Mouse (Mus musculus) heart, embryonic 14.5 days (tissue): ENCODE measurements around the gene Lipa. TPM values are rescaled to one million over a fixed set of nuclear protein-coding genes. Genes with fewer than 3 reads are reported as not detected.

Experiments
- ATAC-seq: fragments of 200-750 bp; cut with Nextera tagmentation; 2 replicates; pipeline ENCODE4 v1.8.0; 2017; ENCODE audit warnings: low read depth, moderate TSS enrichment; ENCODE audit not compliant: insufficient number of reproducible peaks, insufficient read depth, low FRiP score
- H3K27ac ChIP-seq, 2 experiments: fragments of 200-500 bp in 1 of 2; fragments of 300-500 bp in 1 of 2; sonication (generic) in 1 of 2; replicated peaks in 1 of 2; 2 replicates each; pipeline ENCODE4 v1.5.1; 2012 to 2014; ENCODE audit warnings: low read depth in 2 of 2, low read length in 2 of 2, control low read depth in 1 of 2, mild to moderate bottlenecking in 1 of 2, mixed read lengths in 1 of 2; ENCODE audit not compliant: control insufficient read depth in 1 of 2, insufficient read depth in 1 of 2
- H3K27me3 ChIP-seq: fragments of 300-500 bp; sonication (generic); 2 replicates; pipeline ENCODE4 v1.6.1; 2014; ENCODE audit warnings: mild to moderate bottlenecking, low read length, control low read depth; ENCODE audit not compliant: control insufficient read depth, insufficient read depth
- H3K36me3 ChIP-seq: fragments of 300-500 bp; sonication (generic); 2 replicates; pipeline ENCODE4 v1.6.1; 2014; ENCODE audit warnings: mild to moderate bottlenecking, control low read depth, low read length, mixed read lengths; ENCODE audit not compliant: control insufficient read depth, insufficient read depth
- H3K4me1 ChIP-seq, 2 experiments: fragments of 200-500 bp in 1 of 2; fragments of 300-500 bp in 1 of 2; sonication (generic) in 1 of 2; 2 replicates each; pipeline ENCODE4 v1.6.1; 2012 to 2014; ENCODE audit warnings: low read length in 2 of 2, control low read depth in 1 of 2, mixed read lengths in 1 of 2; ENCODE audit not compliant: control insufficient read depth in 2 of 2, insufficient read depth in 2 of 2
- H3K4me2 ChIP-seq: fragments of 300-500 bp; sonication (generic); 2 replicates; pipeline ENCODE4 v1.6.1; 2014; ENCODE audit warnings: mild to moderate bottlenecking, low read length
- H3K4me3 ChIP-seq, 2 experiments: fragments of 200-500 bp in 1 of 2; fragments of 300-500 bp in 1 of 2; sonication (generic) in 1 of 2; 2 replicates each; pipeline ENCODE4 v1.5.1; 2012 to 2014; ENCODE audit warnings: low read length in 2 of 2, mild to moderate bottlenecking in 2 of 2, control low read depth in 1 of 2, low read depth in 1 of 2, moderate library complexity in 1 of 2; ENCODE audit not compliant: control insufficient read depth in 1 of 2, insufficient read depth in 1 of 2
- H3K9ac ChIP-seq: fragments of 300-500 bp; sonication (generic); 2 replicates; pipeline ENCODE4 v1.6.1; 2014; ENCODE audit warnings: mild to moderate bottlenecking, low read length
- H3K9me3 ChIP-seq: fragments of 300-500 bp; sonication (generic); 2 replicates; pipeline ENCODE4 v1.6.1; 2016; ENCODE audit warnings: low read length, control low read depth; ENCODE audit not compliant: control insufficient read depth
- WGBS: fragments of 180-500 bp; shearing (Covaris S2); extraction: QIAGEN DNeasy Blood & Tissue Kit; methylation state at CpG from one replicate; pipeline ENCODE4 v1.1.7; 2014; 5-methylcytosine and 5-hydroxymethylcytosine counted together
- polyA plus RNA-seq: library from polyadenylated mRNA; unstranded; fragments of >200 nt; fragmentation: Nextera tagmentation; extraction: Ambion mirVana; gene quantifications from 2 replicates; pipeline ENCODE4 v1.2.1, GENCODE M21; 2014

The Lipa gene
- polyA plus RNA-seq, 1 experiment from 2014 or later: 37.9 TPM

DNA sequence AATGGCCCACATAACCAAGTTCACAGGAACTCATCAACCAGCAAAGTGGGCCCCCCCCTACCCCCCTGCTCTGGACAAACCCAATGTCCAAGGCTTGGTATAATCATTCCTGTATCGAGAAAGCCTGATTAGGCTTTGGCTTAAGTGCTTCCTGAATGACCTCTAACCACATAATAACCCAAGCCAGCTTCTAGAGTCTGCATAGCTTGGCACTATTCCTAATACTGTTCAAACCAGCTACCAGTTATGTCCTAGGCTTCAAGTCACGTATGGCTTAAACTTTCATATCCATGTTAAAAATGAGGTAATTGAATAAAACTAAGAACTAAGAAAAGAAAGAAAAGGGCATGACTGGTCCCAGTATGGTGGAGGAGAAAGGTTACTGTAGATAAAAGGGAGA lies 10.9 kb downstream of the Lipa start:
- 76% methylated on average over 2 of the region's 2 CpGs for WGBS
- no peak overlapping the region for H3K4me3 ChIP-seq
- H3K27ac ChIP-seq: no peak overlapping the region
- no peak overlapping the region for H3K4me2 ChIP-seq
- H3K36me3 ChIP-seq: peaks cover 8% of the 10 kb centered on the region; the same call in 1 of the 2 replicates
- no peak for ATAC-seq
- H3K4me1 ChIP-seq: no peaks in the 10 kb centered on the region
- no peak overlapping the region for H3K9ac ChIP-seq
- no peaks in the 10 kb centered on the region for H3K9me3 ChIP-seq
- H3K27me3 ChIP-seq: no peaks in the 10 kb centered on the region

DNA sequence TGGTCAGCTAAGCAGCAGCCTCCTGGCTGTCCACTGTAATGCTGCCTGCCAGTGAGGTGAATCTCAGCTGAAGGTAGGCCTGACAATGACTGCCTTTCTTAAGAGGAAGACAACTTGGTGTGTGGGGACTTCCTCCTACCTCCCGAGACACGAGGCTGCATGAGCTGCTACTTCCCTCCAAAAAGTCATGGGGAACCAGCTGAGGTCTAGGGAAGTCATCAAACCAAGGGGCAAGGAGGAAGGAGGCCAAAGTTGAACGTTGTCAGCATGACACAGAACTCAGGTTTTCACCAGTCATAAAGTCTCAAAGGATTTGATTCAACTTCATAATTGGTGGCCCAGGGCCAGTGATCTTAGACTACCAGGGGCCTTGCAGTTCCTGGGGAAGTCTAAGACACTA lies 11.6 kb downstream of the Lipa start:
- no peak overlapping the region for H3K4me3 ChIP-seq
- H3K36me3 ChIP-seq: peaks cover 4% of the 10 kb centered on the region; the same call in 1 of the 2 replicates
- H3K27ac ChIP-seq: no peak overlapping the region
- ATAC-seq: no peak
- no peak overlapping the region for H3K4me2 ChIP-seq
- H3K9me3 ChIP-seq: no peaks in the 10 kb centered on the region
- no peak overlapping the region for H3K9ac ChIP-seq
- H3K27me3 ChIP-seq: no peaks in the 10 kb centered on the region
- 79% methylated on average over 3 of the region's 3 CpGs for WGBS
- no peaks in the 10 kb centered on the region for H3K4me1 ChIP-seq

DNA sequence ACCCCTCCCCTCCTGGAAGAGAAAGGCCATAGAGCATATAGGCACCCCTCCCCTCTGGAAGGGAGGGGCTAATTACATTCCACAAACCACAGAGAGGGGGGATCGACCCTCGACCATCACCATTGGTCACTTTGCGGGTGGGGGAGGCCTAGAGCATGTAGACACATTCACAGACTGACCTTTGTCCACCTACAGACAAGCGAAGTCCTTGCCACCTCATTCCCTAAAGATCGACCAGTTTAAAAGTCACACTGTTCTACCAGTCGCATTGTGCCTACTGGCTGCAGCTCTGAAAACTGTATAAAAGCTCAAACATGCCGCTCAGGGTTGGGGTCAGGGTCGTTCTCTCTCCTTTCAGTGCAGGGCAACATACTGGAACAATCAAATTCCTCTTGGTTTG lies 15.7 kb downstream of the Lipa start:
- Histone ChIP-seq H3K27ac (no peak overlapping the region), H3K27me3 (no peaks in the 10 kb centered on the region), H3K4me3 (no peak overlapping the region), H3K36me3 (peaks cover 29% of the 10 kb centered on the region), H3K9ac (no peak overlapping the region), H3K4me2 (no peak overlapping the region), H3K9me3 (no peaks in the 10 kb centered on the region), H3K4me1 (no peaks in the 10 kb centered on the region)
- 82% methylated on average over 8 of the region's 8 CpGs for WGBS
- ATAC-seq: no peak

GRCm38 (mm10) chr19:34510717-34511116 lies 16.6 kb downstream of the Lipa start:
- peaks cover 37% of the 10 kb centered on the region for H3K36me3 ChIP-seq

DNA sequence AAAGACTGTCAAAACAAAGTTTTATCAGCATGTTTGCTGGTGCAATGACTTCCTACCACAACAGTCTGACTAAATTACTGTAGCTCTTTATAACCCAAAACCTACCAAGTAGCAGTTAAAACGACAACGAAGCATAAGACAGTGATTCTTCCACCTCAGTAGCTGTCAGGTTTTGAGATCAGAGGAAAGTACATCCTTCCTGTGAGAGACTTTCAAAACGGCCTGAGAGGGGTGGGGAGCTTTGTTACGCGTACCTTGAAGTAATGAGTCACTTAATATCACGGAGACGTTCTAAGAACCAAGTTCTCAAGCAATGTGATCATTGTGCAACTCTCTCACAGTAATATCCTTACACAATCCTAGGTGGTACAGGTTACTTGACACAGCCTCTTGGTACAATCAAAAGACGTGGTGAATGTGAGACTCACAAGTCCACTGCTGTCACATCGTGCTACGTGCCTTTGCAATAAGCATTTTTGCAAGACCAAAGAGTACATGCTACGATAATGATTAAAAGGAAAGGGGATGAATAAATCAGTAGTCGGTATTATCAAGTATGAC lies 22.0 kb downstream of the Lipa start:
- H3K4me1 ChIP-seq: no peaks in the 10 kb centered on the region
- WGBS: 82% methylated on average over 12 of the region's 12 CpGs
- no peak overlapping the region for H3K9ac ChIP-seq
- no peaks in the 10 kb centered on the region for H3K27me3 ChIP-seq
- no peak for ATAC-seq
- peaks cover 40% of the 10 kb centered on the region for H3K36me3 ChIP-seq
- H3K27ac ChIP-seq: no peak overlapping the region
- no peaks in the 10 kb centered on the region for H3K9me3 ChIP-seq
- no peak overlapping the region for H3K4me2 ChIP-seq
- H3K4me3 ChIP-seq: no peak overlapping the region

More at GRCm38 (mm10) chr19:34510717-34511116, 16.6 kb downstream of the Lipa start:
- H3K27ac ChIP-seq: no peak overlapping the region
- no peaks in the 10 kb centered on the region for H3K27me3 ChIP-seq
- no peaks in the 10 kb centered on the region for H3K9me3 ChIP-seq
- no peak overlapping the region for H3K9ac ChIP-seq
- ATAC-seq: no peak
- H3K4me2 ChIP-seq: no peak overlapping the region
- H3K4me1 ChIP-seq: no peaks in the 10 kb centered on the region
- no peak overlapping the region for H3K4me3 ChIP-seq
- WGBS: 85% methylated on average over 5 of the region's 5 CpGs

DNA sequence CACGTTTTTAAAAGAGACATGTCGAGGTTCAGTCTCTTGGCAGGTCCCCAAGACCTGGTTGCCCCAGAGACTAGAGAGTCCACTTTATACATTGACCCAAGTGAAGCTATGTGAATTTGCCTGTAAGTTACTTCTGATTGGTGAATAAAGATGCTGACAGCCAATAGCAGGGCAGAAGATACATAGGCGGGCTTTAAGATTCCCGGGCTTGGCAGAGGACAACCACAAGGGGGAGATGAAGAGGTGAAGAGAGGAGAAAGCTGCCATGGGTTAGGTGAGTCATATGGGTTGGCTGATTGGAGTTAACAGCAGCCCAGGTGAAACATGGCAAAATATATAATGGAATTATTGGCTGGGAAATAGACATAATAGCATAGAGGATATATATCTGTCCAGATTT lies 26.5 kb downstream of the Lipa start:
- Histone ChIP-seq H3K4me2 (no peak overlapping the region), H3K27ac (no peak overlapping the region), H3K9ac (no peak overlapping the region), H3K4me1 (peaks cover 5 to 12% of the 10 kb centered on the region in 2 experiments; a peak in 3 of 4 replicates), H3K36me3 (peaks cover 14% of the 10 kb centered on the region), H3K9me3 (no peaks in the 10 kb centered on the region), H3K4me3 (no peak overlapping the region), H3K27me3 (no peaks in the 10 kb centered on the region)
- 51% methylated on average over 4 of the region's 4 CpGs for WGBS
- ATAC-seq: no peak

DNA sequence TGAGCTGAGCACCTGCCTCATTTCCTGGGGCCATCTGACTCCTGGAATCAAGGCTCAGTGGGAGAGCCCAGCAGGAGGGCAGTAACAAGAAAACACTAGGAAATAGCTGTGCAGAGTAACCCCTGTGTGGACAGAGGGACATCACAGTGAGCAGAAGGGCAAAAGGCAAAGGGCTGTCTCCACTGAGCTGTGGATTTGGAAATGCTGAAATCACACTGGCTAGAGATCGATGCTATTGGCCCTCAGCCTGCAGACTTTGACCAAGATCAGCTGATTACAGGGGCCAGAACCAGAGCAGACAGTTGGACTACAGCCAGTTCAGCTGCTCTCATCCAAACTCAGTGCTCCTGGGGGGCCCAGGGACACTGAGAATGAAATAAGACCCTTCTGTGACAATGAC lies 30.9 kb downstream of the Lipa start:
- H3K4me3 ChIP-seq: no peak overlapping the region
- WGBS: 45% methylated on average over 1 of the region's 1 CpGs
- ATAC-seq: no peak

DNA sequence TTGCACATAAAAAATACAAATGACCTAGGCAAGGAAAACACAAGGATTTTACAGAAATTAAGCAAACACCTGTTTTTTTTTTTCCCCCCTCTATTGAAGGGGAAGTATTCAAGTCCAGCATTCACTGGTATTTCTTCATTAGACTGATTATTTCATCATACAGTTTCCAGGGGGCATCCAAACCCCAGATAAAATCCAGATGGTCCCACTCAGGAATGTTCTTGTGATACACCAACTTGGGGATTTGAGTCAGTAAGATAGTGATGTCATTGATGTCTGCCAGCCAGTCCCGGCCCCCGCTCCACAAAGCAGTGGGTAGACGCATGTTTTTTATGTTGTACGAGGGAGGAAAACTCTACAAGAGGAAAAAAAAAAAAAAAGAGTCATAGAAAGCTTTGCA lies 33.4 kb downstream of the Lipa start:
- no peak overlapping the region for H3K4me2 ChIP-seq
- no peaks in the 10 kb centered on the region for H3K9me3 ChIP-seq
- H3K9ac ChIP-seq: no peak overlapping the region
- no peaks in the 10 kb centered on the region for H3K27me3 ChIP-seq
- peaks cover 15% of the 10 kb centered on the region for H3K36me3 ChIP-seq
- H3K27ac ChIP-seq: no peak overlapping the region
- peaks cover 5 to 12% of the 10 kb centered on the region in 2 experiments; a peak in 3 of 4 replicates for H3K4me1 ChIP-seq
- H3K4me3 ChIP-seq: no peak overlapping the region
- WGBS: 77% methylated on average over 4 of the region's 4 CpGs
- no peak for ATAC-seq

More for the DNA sequence above, 30.9 kb downstream of the Lipa start:
- Histone ChIP-seq H3K9ac (no peak overlapping the region), H3K27ac (no peak overlapping the region), H3K36me3 (peaks cover 22% of the 10 kb centered on the region), H3K4me1 (peaks cover 5 to 12% of the 10 kb centered on the region in 2 experiments; a peak in 3 of 4 replicates), H3K4me2 (no peak overlapping the region), H3K27me3 (no peaks in the 10 kb centered on the region), H3K9me3 (no peaks in the 10 kb centered on the region)
